In the genomic region with DNA sequence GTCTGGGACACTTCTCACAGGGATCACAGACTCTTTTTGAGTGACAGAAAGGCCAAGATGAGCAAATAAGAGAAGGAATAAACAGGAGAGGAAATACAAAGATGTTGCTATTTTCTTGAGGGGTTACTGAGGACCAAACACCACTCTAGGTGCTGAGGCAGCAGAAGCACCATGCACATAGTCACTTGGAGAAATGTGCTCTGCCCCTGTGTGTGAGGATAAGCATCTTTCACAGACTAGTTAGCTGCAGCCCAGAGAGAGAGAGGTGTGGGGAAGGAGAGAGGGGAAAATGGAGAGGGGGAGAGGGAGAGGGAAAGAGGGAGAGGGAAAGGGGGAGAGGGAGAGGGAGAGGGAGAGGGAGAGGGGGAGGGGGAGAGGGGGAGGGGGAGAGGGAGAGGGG, we compare ENCODE assay signal across 26 mouse cellular contexts.
A peak's percentile ranks its signal among the peaks of the same experiment; 100 is the strongest.
DNase-seq lines count a peak whose midpoint lies in the region; ATAC-seq lines count a peak whose summit lies in the region.
"Had no signal": no experiment of that assay in that cellular context is flagged by ENCODE, and none has a peak within 500 bp of the region (broad histone marks: within the 10 kb centered on the region; RNA-seq: fewer than 3 reads in every experiment).

No protein-coding gene starts in this region.

- no peaks in the 10 kb centered on the region for H3K36me3 ChIP-seq in midbrain, embryonic 12.5 days
- no peaks in the 10 kb centered on the region for H3K36me3 ChIP-seq in midbrain, embryonic 10.5 days
- no peaks in the 10 kb centered on the region for H3K36me3 ChIP-seq in neural tube, embryonic 15.5 days
- no peaks in the 10 kb centered on the region for H3K36me3 ChIP-seq in midbrain, embryonic 16.5 days (ENCODE audit: control insufficient read depth, insufficient read depth, low read length)
- no peaks in the 10 kb centered on the region for H3K36me3 ChIP-seq in heart, embryonic 11.5 days (ENCODE audit: control insufficient read depth, insufficient read depth, low read length)
- H3K36me3 ChIP-seq: embryonic facial prominence, embryonic 12.5 days; embryonic facial prominence, embryonic 15.5 days; heart, embryonic 12.5 days; heart, embryonic 15.5 days; hindbrain, embryonic 10.5 days had no signal

- H3K27ac ChIP-seq in midbrain, embryonic 12.5 days (replicated peaks): peak overlapping the region; percentile 36
- no peak overlapping the region for H3K27ac ChIP-seq in midbrain, embryonic 10.5 days (replicated peaks)
- H3K27ac ChIP-seq in neural tube, embryonic 15.5 days (replicated peaks): no peak overlapping the region
- peak overlapping the region; percentile 68 for H3K27ac ChIP-seq in midbrain, embryonic 16.5 days (ENCODE audit: low read length)
- no peak overlapping the region for H3K27ac ChIP-seq in heart, embryonic 11.5 days (ENCODE audit: low read depth, low read length)
- H3K27ac ChIP-seq: embryonic facial prominence, embryonic 12.5 days; embryonic facial prominence, embryonic 15.5 days; gastrocnemius, adult 2 months; heart, embryonic 15.5 days; hindbrain, embryonic 10.5 days; hindbrain, postnatal 0 days had no signal

- H3K4me2 ChIP-seq in midbrain, embryonic 12.5 days (replicated peaks): no peak overlapping the region
- H3K4me2 ChIP-seq in neural tube, embryonic 15.5 days: no peak overlapping the region
- no peak overlapping the region for H3K4me2 ChIP-seq in midbrain, embryonic 16.5 days (ENCODE audit: low read length)
- no peak overlapping the region for H3K4me2 ChIP-seq in heart, embryonic 11.5 days
- H3K4me2 ChIP-seq: embryonic facial prominence, embryonic 12.5 days; embryonic facial prominence, embryonic 15.5 days; heart, embryonic 12.5 days; heart, embryonic 15.5 days had no signal

- H3K27me3 ChIP-seq in midbrain, embryonic 12.5 days: no peaks in the 10 kb centered on the region
- H3K27me3 ChIP-seq in midbrain, embryonic 10.5 days (ENCODE audit: low read depth, poor library complexity, severe bottlenecking): no peaks in the 10 kb centered on the region
- no peaks in the 10 kb centered on the region for H3K27me3 ChIP-seq in neural tube, embryonic 15.5 days (replicated peaks)
- no peaks in the 10 kb centered on the region for H3K27me3 ChIP-seq in midbrain, embryonic 16.5 days (ENCODE audit: control insufficient read depth, insufficient read depth, low read depth, low read length)
- no peaks in the 10 kb centered on the region for H3K27me3 ChIP-seq in heart, embryonic 11.5 days (ENCODE audit: control insufficient read depth, insufficient read depth, low read length)
- H3K27me3 ChIP-seq: embryonic facial prominence, embryonic 12.5 days; embryonic facial prominence, embryonic 15.5 days; heart, embryonic 12.5 days; heart, embryonic 15.5 days had no signal

- H3K9me3 ChIP-seq in midbrain, embryonic 12.5 days: no peaks in the 10 kb centered on the region
- no peaks in the 10 kb centered on the region for H3K9me3 ChIP-seq in midbrain, embryonic 10.5 days (replicated peaks)
- H3K9me3 ChIP-seq in neural tube, embryonic 15.5 days (replicated peaks): no peaks in the 10 kb centered on the region
- H3K9me3 ChIP-seq in midbrain, embryonic 16.5 days (replicated peaks; ENCODE audit: control insufficient read depth, low read length, poor library complexity, severe bottlenecking): no peaks in the 10 kb centered on the region
- no peaks in the 10 kb centered on the region for H3K9me3 ChIP-seq in heart, embryonic 11.5 days (replicated peaks; ENCODE audit: control insufficient read depth, low read length)
- H3K9me3 ChIP-seq: embryonic facial prominence, embryonic 12.5 days; embryonic facial prominence, embryonic 15.5 days; heart, embryonic 12.5 days; heart, embryonic 15.5 days; hindbrain, embryonic 10.5 days had no signal

- H3K9ac ChIP-seq in midbrain, embryonic 12.5 days (replicated peaks): no peak overlapping the region
- no peak overlapping the region for H3K9ac ChIP-seq in neural tube, embryonic 15.5 days (replicated peaks)
- H3K9ac ChIP-seq in midbrain, embryonic 16.5 days (ENCODE audit: low read depth, low read length): no peak overlapping the region
- no peak overlapping the region for H3K9ac ChIP-seq in heart, embryonic 11.5 days (ENCODE audit: low read depth, low read length)
- H3K9ac ChIP-seq: embryonic facial prominence, embryonic 12.5 days; embryonic facial prominence, embryonic 15.5 days; forebrain, postnatal 0 days; heart, embryonic 12.5 days; heart, embryonic 15.5 days had no signal

- ATAC-seq in midbrain, embryonic 12.5 days (ENCODE audit: low FRiP score, low read depth): 0 out of 2 replicates have a peak, but pooled peaks have one; percentile 28
- ATAC-seq in neural tube, embryonic 15.5 days (ENCODE audit: low FRiP score): peak; percentile 69; the same call in 1 of the 2 replicates
- peak; percentile 43; the same call in 1 of the 2 replicates for ATAC-seq in midbrain, embryonic 16.5 days
- ATAC-seq in heart, embryonic 11.5 days (replicated peaks; ENCODE audit: insufficient number of reproducible peaks, low FRiP score, low TSS enrichment): no peak
- ATAC-seq: CD4-positive, CD25-positive, alpha-beta regulatory T cell, adult 4 months; forebrain, embryonic 14.5 days; forebrain, postnatal 0 days; hindbrain, postnatal 0 days had no signal

- no peak overlapping the region for H3K4me3 ChIP-seq in midbrain, embryonic 12.5 days
- no peak overlapping the region for H3K4me3 ChIP-seq in midbrain, embryonic 10.5 days
- H3K4me3 ChIP-seq in neural tube, embryonic 15.5 days (replicated peaks): no peak overlapping the region
- no peak overlapping the region for H3K4me3 ChIP-seq in midbrain, embryonic 16.5 days (ENCODE audit: low read depth, low read length)
- no peak overlapping the region for H3K4me3 ChIP-seq in heart, embryonic 11.5 days (ENCODE audit: low read depth, low read length)
- H3K4me3 ChIP-seq: embryonic facial prominence, embryonic 12.5 days; embryonic facial prominence, embryonic 15.5 days; gastrocnemius, adult 2 months; heart, embryonic 12.5 days; heart, embryonic 15.5 days; hindbrain, embryonic 10.5 days had no signal

- peaks cover 3% of the 10 kb centered on the region; the same call in 1 of the 2 replicates for H3K4me1 ChIP-seq in midbrain, embryonic 12.5 days
- peaks cover 5% of the 10 kb centered on the region; the same call in 1 of the 2 replicates for H3K4me1 ChIP-seq in midbrain, embryonic 10.5 days
- peaks cover 10% of the 10 kb centered on the region for H3K4me1 ChIP-seq in neural tube, embryonic 15.5 days
- peaks cover 20% of the 10 kb centered on the region for H3K4me1 ChIP-seq in midbrain, embryonic 16.5 days (ENCODE audit: control insufficient read depth, insufficient read depth, low read length)
- H3K4me1 ChIP-seq in heart, embryonic 11.5 days (ENCODE audit: control insufficient read depth, insufficient read depth, low read length): no peaks in the 10 kb centered on the region
- H3K4me1 ChIP-seq: embryonic facial prominence, embryonic 12.5 days; embryonic facial prominence, embryonic 15.5 days; hindbrain, embryonic 10.5 days had no signal

- no peak for DNase-seq in midbrain, embryonic 10.5 days (ENCODE audit: low spot score)
- no peak for DNase-seq in neural tube, embryonic 10.5 days (ENCODE audit: extremely low spot score, low spot score)
- DNase-seq: adrenal gland, adult 2 months; adrenal gland, postnatal 14 days; cerebellum, adult 11 months; cerebellum, adult 2 months; cerebellum, adult 9-11 months; cerebellum, postnatal 25 days; forebrain, postnatal 0 days; gastrocnemius, adult 2 months; gastrocnemius, postnatal 14 days; heart, adult 11 months; heart, postnatal 10 days; heart, postnatal 36 days had no signal

Comparison
In these comparisons a context has a peak if more than half of its experiments do, and no peak if none do; other contexts are left out.
1. H3K27ac ChIP-seq: peak in midbrain, embryonic 12.5 days (single experiment) and midbrain, embryonic 16.5 days (single experiment); none in midbrain, embryonic 10.5 days (single experiment), neural tube, embryonic 15.5 days (single experiment) and heart, embryonic 11.5 days (single experiment).